Mouse (Mus musculus): ENCODE results near the gene Olfr164. TPM values are rescaled to one million over a fixed set of nuclear protein-coding genes. Genes with fewer than 3 reads are reported as not detected.

Gene Olfr164
- polyA plus RNA-seq (2014; fragmentation: Illumina TruSeq; extraction: RNeasy Lipid Tissue Mini Kit (QIAGEN cat#74804); ENCODE audit: low read depth, low replicate concordance) = 0.25 TPM

DNA sequence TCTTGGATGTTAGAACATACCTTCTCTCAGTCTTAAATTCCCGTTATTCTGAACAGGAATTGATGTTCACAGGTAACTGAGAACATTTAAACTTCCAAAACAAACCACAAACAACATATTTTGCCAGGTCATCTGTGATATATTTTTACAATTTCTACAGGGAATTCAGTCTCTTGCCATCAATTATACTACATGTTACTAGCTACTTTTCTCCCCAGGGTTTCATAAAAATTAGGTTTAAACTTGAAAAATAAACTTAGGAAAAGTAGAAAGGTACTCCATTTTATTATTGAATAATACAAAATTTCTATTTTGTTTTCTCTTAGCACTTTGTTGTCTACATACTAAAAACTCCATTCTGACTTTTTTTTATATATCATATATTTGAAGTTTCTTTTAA lies at the start of gene Olfr164:
Olfr164 (minus strand) TSS at position 101 of the 400 bp plus-strand sequence.

Other genes with a start within 250 kb of the Olfr164 start
- 46.3 TPM for gene Olfr165, start 109.1 kb upstream of the Olfr164 start, polyA plus RNA-seq (2014; fragmentation: Illumina TruSeq; extraction: RNeasy Lipid Tissue Mini Kit (QIAGEN cat#74804); ENCODE audit: low read depth, low replicate concordance)
- gene Olfr166, start 169.6 kb upstream of the Olfr164 start, polyA plus RNA-seq (2014; fragmentation: Illumina TruSeq; extraction: RNeasy Lipid Tissue Mini Kit (QIAGEN cat#74804); ENCODE audit: low read depth, low replicate concordance) = 0.54 TPM
- gene Olfr167, start 208.2 kb upstream of the Olfr164 start, polyA plus RNA-seq (2014; fragmentation: Illumina TruSeq; extraction: RNeasy Lipid Tissue Mini Kit (QIAGEN cat#74804); ENCODE audit: low read depth, low replicate concordance) = not detected
- gene Olfr168, start 221.5 kb upstream of the Olfr164 start, polyA plus RNA-seq (2014; fragmentation: Illumina TruSeq; extraction: RNeasy Lipid Tissue Mini Kit (QIAGEN cat#74804); ENCODE audit: low read depth, low replicate concordance) = not detected

All from sigmoid colon, adult 10 weeks (tissue).